Mouse (Mus musculus): ENCODE measurements at regions not wholly inside any gene's neighbourhood (a gene's known extent, or its start where the extent isn't known, plus 50 kb on each side); places are given as distances from the start of the nearest gene placed in this dataset.

- peak; percentile 22 for DNase-seq (ENCODE audit: extremely low read depth, insufficient read length, low spot score)
These were observed 72.0 kb upstream of the Dph5 start for GRCm38 (mm10) chr3:115815571-115816156.

- no peak for DNase-seq (ENCODE audit: extremely low read depth, insufficient read length, low spot score)
These were observed 71.1 kb upstream of the Dph5 start for GRCm38 (mm10) chr3:115816328-115817160.

- DNase-seq (ENCODE audit: extremely low read depth, insufficient read length, low spot score): no peak
These were observed 69.9 kb upstream of the Dph5 start for GRCm38 (mm10) chr3:115817771-115818170.

DNA sequence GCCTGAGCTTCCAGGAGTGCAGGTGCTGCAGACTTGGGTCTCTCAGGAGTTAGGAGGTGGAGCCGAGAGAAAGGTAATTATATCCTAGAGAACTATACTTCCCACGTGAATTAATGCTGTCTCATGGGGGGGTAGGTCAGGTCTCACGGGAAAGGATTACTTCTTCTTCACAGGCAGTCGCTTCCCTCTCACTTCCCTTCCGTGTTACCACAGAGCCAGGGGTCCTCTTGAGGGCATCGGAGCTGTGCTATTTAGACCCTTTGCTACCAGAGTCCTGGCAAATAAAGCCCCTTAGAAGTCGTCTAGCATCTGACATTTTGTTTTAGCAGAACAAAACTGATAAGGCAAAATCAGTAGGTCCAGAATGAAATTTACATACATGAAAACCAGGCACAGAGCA is 68.9 kb upstream of the Dph5 start:
- no peak for DNase-seq (ENCODE audit: extremely low read depth, insufficient read length, low spot score)

- DNase-seq (ENCODE audit: extremely low read depth, insufficient read length, low spot score): no peak
These were observed 68.1 kb upstream of the Dph5 start for GRCm38 (mm10) chr3:115819401-115820138.

GRCm38 (mm10) chr3:115820139-115820481 is 67.5 kb upstream of the Dph5 start:
- DNase-seq (ENCODE audit: extremely low read depth, insufficient read length, low spot score): no peak

DNA sequence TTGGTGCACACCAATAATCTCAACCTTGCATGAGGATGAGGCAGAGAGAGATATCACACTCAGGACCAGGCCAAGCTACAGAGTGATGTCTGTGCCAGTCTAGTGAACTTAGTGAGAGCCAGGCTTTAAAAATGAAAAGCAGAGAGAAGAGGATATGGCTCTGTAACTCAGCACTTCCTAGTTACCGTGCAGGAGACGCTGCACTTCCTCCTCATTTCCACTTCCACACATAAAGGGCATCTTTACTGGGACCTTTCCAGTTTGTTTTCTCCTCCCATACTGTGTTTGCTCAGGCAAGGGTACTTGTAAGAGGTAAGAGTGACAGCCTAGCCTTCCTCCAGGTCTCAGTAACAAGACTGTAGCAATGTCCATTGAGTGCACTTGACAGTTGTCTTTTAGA is 66.0 kb upstream of the Dph5 start:
- no peak for DNase-seq (ENCODE audit: extremely low read depth, insufficient read length, low spot score)

DNA sequence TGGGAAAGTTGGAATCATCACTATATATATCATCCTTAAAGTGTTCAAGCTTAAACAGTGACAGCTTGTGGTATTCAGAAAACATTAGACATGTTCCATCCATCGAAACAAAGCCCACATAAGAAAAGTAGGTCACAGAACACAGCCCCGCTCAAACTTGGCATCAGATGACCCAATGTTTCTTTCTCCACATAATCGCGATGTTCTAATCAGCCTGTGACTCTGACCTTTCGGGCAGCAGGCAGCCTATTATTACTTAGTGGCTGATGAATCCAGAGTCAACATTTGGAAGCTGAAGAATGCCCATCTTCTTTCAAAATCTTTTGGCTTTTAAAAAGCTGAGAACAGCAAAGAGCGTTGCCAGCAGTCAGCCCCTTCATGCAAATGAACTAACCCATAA is 65.1 kb upstream of the Dph5 start:
- DNase-seq (ENCODE audit: extremely low read depth, insufficient read length, low spot score): no peak

GRCm38 (mm10) chr3:115823741-115824140 is 63.9 kb upstream of the Dph5 start:
- no peak for DNase-seq (ENCODE audit: extremely low read depth, insufficient read length, low spot score)

GRCm38 (mm10) chr3:115824792-115825191 is 62.8 kb upstream of the Dph5 start:
- DNase-seq (ENCODE audit: extremely low read depth, insufficient read length, low spot score): no peak

DNA sequence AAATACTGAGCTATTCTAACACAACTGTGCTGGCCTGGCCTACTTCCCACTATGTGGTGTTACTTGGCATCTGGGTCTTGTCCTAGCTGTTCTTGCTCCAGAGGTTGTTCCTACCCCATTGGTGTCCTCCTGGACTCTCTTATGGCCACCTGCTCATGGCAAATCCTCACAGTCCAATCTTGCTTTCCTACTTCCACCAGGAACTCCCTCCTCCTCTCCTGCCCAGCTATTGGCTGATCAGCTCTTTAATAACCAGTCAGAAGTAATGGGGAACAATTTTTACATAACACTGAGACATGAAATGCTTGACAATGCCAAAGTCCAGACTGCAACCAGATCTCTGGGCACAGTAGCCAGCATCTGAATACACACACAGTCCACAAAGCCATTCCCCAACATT is 52.3 kb upstream of the Dph5 start:
- DNase-seq (ENCODE audit: extremely low read depth, insufficient read length, low spot score): no peak

DNA sequence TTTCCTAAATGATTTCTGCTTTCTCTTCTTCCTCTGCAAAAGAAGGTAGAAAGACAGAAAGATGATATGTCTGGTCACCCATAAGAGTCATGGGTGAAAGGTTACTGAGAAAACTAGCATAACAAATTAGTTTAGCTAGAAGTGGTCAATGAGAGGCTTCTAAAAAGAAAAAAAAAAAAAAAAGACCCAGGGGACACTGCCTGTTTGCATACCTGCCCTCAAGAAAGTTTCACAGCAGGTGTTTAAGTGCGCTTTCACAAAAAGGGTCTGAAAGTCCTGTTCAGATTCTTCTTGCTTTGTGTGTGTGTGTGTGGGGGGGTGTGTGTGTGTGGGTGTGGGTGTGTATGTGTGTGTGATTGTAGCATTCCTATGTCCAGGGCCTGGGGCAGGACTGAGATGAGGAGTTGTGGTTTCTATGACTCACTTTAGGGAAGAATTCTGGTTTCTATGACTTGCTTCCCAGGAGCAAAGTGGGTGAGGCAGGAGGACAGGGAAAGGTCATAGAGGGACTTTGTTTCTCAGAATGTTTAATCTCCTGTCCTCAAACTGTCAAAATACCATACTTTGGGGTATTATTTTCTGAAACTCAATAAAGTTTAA is 49.9 kb upstream of the Dph5 start:
- DNase-seq (ENCODE audit: extremely low read depth, insufficient read length, low spot score): peak; percentile 79
